Mouse (Mus musculus) ES-Bruce4 (cell line): ENCODE measurements around the gene Papss1.

Source experiments
- CTCF ChIP-seq: IDR thresholded peaks from one replicate; pipeline ENCODE4 v1.8.1; 2011; ENCODE audit warnings: low read depth, low read length
- POLR2A ChIP-seq: IDR thresholded peaks from one replicate; pipeline ENCODE4 v1.8.1; 2011; ENCODE audit warnings: low read length; ENCODE audit not compliant: insufficient read depth

- no peak for TF ChIP-seq CTCF
- TF ChIP-seq POLR2A, result no peak
These were observed 666 bp downstream of the Papss1 start for GRCm38 (mm10) chr3:131565257-131565610.
